Mouse (Mus musculus) adrenal gland, adult (tissue): ENCODE data around the gene Agbl4.
A peak's percentile ranks its signal among the peaks of the same experiment; 100 is the strongest.

Source experiments
- DNase-seq, 2 experiments: peaks; one replicate each; pipeline ENCODE4 v3.0.0; 2022 to 2023; ENCODE audit warnings: low spot score in 1 of 2; ENCODE audit not compliant: inconsistent age in 2 of 2

Gene Agbl4

DNA sequence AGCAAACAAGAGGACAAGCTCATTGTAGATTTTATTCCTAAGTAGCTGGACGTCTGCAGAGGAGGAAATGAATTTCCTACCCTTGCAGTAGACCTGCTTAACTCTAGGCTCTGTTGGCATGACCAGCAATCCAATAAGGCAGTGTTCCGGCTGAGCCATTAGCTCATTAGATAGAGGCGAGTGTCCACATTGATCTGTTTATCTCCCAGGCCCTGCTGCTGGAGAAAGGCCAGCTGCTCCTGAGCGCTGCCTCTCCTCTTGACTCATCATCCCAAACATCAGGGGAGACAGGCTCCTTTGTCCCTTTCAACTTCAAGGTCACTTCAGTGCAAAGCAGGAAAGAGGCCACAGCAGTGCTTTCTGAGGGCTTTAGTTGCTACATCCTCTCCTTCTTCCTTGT lies 858.0 kb downstream of the Agbl4 start:
- peak; percentile 54 to 79 for DNase-seq

DNA sequence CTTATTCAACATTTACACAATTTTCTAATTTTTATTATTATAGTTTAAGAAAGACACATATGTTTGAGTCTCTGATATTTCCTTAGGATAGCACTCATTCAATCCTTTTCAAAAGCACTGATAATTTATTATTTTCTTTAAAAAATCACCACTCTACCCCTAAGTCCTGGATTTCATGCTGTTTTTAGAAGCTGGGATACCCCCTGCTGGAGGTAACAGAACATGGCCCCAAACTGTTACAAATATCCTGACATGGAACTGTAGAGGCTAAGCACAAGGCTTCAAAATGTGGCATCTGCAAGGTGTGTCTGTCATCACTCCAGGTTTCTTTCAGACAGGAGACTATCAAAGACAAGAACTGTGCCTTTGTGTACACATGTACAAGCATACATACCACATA lies 859.5 kb downstream of the Agbl4 start:
- no peak for DNase-seq

DNA sequence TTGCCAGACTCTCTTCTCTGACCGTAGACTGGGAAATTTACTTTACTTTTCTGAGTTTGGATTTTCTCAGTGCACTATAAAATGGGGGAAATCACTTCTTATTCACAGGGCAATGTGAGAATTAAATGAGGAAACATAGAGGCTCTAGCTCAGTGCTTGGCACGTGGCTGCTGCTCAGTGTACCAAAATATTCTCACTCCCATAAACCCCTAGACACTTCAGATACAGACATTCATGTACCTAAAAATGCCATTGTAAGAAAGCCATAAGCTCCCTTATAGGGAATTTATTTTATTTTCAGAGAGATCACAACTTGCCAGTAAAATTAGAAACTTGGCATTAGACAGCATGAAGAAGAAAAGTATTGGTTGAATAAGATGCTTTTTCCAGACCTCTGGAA lies 883.5 kb downstream of the Agbl4 start:
- no peak for DNase-seq

DNA sequence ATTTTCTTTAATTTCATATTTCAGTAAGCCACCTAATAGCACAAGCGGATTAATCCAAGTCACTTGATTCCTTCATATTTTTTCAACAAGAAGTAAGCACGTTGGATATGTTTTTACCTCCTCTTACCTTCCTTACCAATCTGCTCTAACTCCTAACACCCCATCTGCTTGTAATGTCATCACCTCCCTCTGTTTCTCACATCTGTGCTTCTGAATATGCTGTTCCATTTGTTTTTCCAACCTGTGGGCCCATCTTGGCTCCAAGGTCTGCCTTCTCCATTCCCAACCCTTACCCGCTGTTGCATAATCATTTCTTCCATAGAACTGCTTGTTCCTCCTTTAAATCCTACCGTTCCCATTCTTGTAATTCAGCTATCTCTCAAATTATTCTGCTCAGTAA lies 884.4 kb downstream of the Agbl4 start:
- DNase-seq: no peak

DNA sequence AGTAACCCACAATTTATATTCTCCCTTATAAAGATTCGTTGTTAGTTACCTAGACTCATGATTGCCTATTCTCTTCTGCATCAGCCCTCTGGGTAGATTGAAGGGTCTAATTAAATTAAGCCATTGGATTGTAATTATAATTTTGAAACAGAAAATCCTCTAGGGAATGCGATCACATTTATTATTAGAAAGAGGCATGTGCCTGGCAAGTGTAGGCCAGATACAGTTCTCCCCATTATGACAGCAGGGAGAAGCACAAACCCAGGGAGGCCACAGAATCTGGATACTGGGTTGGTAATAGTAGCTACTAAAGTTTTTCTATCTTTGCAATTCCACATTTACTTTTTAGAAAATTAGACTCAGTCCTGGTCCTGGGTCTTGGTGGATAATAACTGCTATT lies 887.2 kb downstream of the Agbl4 start:
- DNase-seq: no peak

DNA sequence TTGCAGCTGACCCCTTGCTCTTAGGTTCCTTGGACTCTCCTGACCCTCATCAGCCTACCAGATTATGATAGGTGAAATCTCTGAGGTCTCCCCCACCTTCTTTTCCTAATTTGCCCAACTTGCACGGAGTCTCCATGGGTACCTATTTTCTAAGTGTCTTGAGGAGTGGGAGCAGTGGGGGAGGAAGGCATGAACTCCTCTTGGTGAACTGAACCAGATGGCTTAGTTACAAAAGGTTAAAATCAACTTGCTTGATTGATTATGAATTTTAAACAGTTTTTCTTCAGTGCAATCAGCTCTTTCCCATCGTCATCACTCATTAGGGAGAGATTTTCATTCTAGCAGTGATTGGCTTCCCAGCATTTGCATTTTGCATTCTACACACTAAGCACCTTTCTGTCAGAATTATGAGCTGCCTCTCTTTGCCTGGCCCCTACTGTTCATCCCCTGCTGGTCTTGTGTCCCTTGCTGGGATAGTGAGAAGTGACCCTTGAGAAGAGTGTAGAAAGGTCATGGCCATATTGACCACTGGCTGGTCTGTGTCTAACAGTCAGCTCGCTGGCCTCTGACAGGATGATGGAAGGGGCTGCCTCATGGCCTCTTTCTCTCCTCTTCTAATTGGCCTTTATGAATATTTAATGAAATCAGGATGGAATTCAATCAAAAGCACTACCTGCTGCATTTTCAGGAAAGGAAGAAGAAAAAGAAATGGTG lies 897.2 kb downstream of the Agbl4 start:
- no peak for DNase-seq

DNA sequence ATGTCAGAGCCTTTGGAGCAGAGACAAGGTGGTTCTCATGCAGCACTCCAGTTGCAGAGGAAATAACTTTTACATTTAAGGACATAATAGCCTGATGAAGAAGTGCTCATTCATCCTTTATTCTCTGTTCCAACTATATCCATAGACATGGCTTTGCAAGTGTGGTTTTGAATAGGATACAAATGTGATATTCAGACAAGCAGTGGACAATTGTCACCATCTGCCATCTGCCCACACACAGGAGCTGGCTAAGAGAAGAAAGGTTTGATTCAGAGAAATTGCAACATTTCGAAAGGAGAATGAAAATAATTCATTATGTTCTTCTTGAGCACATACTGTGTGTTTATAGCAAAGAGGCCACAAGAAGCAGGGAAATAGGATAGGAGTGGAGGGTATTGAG lies 909.1 kb downstream of the Agbl4 start:
- DNase-seq: no peak

DNA sequence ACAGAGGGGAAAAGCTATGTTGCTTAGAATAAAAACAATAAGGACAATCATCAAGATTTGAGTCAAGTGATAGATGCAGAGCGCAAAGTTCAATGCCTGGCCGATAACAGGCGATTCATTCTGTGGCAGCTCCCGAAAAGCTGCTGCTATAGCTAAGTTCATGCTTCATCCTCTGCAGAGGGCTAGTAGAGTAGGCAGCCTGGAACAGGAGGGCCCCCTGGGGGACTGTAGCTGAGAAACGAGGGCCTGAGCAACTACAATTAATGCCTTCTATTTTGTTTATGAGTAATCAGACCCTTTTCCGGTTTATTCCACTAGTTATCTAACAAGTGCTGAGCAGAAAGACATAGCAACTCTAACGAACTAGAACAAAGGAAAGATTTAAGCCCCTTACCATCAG lies 909.7 kb downstream of the Agbl4 start:
- no peak for DNase-seq

DNA sequence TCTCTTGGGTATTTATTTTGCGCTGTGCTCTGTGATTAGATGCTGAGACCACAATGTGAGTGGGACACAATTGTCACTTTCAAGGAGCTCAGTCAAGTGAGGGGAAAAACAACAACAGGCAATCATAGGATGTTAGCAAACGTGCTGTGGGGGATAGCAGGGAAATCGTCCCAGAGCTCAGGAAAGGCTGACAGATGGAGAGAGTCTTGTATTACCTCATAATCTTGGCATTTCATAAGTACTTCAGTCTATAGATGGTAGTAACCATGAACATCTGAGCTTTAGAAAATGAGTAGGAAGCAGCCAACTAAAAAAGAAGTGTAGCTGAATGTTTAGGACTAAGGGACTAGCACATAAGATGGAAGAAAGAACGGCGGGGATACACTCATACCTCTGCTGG lies 910.2 kb downstream of the Agbl4 start:
- no peak for DNase-seq

DNA sequence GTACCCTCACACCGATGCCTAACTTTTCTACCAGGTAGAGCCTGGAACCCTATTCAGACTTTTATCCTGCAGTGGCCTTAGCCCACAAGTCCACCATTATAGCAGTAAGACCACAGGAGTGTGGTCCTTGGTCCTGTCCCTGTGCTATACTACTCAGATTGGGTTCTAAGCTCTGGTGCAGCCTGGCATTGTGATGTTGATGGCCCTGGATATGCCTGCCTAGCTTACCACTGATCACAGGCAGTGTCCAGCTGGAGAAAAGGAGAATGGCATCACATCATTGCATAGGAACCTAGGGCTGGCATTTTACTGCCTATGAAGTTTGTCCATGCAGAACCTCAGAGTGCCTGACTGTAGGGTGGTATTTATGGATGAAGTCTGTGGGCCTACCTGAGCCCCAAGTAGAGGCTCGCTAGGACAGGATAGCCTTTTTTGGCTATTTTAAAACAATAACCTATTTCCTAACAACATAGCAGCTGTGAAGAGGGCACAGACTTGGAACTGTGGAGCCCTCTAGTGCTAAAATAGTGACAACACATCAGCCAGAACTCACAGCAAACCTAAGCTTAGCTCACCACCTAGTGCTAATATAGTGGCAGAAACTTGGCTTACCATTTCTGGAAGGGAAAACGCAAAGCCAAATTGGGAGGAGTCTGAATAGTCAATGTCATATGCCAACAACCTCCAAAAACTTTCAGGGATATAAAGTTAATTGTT lies 911.3 kb downstream of the Agbl4 start:
- DNase-seq: peak in 1 of 2 experiments; percentile 40

DNA sequence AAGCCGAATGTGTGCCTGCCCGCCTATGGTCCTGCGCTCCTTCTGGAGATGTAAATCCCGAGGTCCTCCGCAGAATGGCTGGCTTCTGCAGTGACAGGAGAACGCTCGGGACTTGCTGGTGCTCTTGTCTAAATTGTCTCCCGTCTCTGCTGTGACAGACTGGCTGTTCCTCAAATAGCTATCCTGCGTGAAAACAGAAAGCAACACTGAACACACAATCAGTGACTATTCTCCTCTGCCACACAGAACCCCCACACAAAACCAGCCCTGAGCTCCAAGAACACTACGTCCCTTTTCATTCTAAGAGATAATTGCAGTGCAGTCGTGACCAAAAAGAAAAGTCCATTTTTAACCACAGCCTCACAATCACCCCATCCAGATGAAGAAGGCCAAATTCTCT lies 929.6 kb downstream of the Agbl4 start:
- peak in 1 of 2 experiments; percentile 18 for DNase-seq

DNA sequence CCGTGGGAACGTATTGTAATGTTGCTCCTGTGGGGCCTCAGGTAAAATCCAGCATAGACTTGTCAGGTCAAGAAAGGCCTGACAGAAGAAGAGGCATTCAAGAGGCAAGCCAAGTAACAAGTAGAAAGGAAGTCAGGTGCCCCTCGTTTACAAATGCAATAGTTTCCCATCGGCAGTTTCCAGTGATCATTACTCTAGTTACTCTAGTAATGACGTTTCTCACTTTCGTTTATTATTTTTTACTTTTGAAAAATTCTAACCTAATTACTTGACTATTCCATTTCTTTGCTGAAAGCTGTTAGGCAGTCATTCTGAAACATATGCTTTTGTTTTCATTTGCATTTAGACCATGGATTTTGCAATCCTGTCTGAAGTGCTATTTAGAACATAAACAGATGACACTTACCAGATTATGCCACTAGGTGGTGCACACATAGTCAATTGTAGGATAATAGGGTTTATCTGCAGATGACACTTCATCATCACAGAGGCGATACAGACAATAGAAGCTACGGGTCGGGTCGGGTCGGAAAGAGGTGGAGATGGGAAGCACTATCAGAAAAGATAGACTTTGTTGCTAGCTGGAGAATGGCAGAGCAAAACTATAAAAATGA lies 930.4 kb downstream of the Agbl4 start:
- DNase-seq: peak in 1 of 2 experiments; percentile 83

DNA sequence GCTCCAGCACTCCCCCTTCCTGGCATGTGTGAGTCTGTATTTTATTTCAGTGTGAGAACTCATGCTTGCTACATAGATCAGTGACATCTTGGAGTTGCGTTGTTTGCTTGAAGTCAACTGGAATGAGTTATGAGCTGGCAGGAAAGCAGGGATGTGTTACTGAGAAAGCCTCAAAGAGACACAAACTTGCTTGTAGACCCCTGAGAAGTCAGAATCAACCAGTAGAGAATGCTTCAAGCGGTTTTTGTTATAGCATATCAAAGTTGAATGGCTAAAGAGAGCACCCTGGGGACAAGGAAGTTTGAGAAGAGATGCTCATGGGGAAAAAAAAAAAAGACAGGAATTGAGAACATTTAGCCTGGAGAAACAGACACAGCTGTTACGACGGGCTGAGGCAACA lies 932.0 kb downstream of the Agbl4 start:
- DNase-seq: no peak

DNA sequence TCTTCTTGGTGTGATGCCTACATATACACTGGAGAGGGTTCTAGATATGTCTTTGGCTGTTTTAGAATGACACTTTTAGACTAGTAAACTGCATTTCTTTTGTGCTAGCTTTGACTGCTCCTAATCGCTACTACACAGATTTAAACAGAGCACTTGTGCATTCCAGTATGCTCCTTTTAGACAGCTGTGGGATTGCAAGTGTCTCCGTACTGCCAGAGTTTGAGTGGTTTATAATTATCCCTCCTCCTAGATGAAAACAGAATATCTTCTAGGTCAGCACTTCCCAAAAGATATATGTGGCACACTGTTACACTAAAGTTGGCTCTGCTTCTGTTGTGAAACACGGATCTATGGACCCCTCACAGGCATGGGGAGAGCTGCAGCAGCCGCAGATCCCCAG lies 935.4 kb downstream of the Agbl4 start:
- no peak for DNase-seq

DNA sequence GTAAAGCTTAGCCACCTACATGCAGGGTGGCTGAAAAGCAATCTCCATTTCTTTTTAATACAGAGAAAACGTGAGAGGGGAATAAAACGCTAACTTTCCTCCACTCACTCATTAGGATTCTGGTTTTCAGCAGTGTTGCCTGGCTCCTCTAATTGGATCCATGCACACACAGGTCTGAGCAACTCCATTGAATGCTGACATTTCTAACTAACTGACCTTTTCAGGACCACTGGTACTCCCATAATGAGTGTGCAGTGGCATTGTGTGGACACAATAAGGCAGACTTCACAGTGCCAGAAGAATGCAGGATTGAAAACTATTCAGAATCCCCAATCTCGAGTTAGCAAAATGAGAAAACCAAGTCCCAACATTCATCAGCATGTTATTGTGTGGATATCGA lies 952.5 kb downstream of the Agbl4 start:
- DNase-seq: no peak

DNA sequence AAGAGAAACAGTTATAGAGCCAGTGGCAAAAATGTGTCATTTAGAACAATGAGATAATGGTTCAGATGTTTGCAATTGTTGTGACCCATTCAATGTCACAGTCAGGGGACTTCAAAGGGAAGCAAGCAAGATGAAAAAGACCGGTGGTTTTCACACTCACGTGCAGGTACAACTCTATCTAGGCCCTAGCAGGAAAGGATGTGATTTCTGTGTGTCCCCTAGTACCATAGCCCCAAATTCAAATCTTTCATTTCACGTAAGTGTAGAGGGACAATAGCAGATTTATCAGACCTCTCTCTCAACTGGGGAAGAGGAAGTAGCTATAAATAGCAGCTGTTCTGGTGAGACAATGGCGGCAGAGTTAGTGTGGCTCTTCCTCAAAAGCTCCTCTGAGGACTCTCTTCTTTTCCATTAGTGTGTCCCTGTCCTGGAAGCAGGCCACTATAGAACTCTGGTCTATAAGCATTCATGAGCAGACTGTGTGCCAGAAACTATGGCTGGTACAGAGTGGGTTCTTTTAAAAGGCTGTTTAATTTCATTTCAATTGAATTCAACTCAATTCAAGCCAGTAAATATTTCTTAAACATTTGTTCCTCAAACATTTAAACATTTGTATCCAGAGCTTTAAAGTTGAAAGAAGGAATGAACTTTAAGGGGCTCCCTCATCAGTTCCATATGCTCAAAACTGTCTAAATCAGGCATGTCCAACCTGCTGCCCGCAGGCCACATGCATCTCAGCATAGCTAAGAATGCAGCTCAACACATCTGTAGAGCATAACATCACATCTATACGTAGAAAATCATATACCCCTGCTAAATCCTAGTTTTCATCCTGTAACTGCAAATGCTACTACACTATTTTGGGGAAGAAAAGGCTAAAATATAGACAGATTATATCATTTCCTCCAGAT lies 953.4 kb downstream of the Agbl4 start:
- DNase-seq: no peak

DNA sequence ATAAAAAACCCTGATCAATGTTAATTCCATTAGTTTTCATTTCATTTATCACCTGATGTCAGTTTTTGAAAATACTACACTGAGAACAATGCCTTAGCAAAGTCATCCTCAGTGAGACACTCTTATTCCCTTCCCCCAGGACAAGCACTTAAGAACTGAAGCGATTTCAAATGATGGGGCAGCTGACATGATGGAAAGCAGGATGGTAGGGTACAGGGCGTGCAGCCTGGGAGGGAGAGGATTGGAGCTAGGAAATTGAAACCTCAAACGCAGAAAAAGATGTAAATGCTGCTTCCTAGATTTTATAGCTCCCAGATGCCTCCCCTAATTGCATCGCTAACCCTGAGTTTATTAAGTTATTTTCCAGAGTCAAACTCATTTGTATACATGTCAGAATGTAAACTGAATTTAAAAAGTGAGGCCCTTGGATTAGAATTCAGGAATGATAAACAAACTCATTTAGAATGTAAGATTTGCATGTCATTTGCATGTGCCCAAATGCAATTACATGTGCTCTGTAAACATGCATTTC lies 959.2 kb downstream of the Agbl4 start:
- no peak for DNase-seq

DNA sequence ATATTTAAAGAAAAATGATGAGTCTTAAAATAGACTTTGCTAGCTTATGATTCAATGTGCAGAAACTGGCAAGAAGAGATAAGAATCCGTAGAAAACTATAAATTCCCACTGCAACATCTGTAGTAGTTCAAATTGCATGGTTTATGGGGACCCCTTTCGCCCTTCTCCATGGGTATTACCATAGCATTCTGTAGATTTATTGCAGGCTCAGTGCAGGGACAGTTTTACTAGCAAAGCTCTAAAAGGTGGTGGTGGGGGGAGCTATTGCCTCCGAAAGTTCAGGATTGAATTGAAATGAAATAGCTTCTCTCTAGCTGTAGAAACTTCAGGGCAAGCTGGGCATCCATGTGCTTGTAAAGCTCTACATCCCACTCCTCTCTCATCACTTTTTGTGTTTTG lies 959.7 kb downstream of the Agbl4 start:
- no peak for DNase-seq

DNA sequence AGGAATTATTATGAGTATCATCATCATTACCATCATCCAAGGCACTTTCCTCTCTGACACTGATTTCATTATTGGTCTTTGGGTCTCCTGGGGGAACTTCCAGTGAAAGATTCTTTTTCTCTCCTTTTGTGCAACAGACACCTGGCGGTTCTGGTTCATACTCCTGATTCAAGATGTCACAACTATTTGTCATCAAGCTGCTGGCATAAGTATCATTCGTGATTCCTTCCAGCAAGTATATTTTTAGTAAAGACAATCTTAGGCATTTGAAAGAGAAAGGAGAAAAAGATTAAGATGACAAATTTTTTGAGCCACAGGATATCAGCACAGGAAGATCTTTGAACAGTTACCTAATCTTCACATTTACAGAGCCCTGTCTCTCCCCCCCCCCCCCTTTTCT lies 966.7 kb downstream of the Agbl4 start:
- no peak for DNase-seq

DNA sequence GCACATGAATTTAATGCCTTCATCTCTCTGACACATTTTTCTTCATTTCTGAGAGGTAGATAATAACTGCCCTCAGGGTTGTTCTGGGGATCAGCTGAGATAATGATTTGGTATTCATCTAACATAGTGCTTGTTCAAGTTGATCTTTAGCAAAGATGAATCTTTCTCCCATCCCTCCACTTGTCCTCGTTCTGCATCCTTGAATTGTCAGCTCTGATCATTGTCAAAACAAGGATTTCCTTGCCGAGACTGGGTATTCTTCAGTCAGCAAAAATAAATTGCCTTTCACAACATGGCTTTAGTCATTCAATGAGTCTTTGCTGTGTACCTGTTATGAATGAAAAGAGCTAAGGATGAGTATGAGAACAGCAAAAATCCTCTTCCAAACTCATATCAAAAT lies 970.3 kb downstream of the Agbl4 start:
- DNase-seq: peak in 1 of 2 experiments; percentile 37

DNA sequence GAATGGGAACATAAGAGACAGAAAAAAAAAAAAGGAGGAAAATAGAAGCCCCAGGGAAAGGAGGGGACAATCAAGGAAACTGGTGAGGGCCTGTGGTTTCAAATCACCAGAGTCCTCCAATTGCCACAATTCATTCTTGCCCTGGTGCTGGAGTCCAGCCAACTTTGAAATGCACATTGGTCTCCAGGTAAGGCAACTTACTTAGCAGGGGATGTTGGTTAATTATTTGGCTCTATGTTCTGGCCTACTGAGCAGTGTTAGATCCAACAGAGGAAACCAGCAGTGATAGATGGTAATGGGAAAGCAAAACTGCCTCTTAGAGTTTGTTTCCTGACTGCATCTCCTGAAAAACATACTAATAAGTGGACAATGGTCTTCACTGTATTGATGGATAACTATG lies 979.7 kb downstream of the Agbl4 start:
- no peak for DNase-seq
